Mouse (Mus musculus): Measurements from ENCODE around the gene Selenon. TPM values are rescaled to one million over a fixed set of nuclear protein-coding genes. Genes with fewer than 3 reads are reported as not detected.

Selenon gene
- total RNA-seq, 2 experiments from 2014 or later: 19.6 to 21.2 TPM

GRCm38 (mm10) chr4:134555956-134556580, 4.1 kb upstream of the Selenon start:
- no peak for DNase-seq (ENCODE audit: low spot score in 2 of 2)
- intact Hi-C loops (cut with DNase I): no loop called here

GRCm38 (mm10) chr4:134553631-134554030, 1.7 kb upstream of the Selenon start:
- no peak for DNase-seq (ENCODE audit: low spot score in 2 of 2)
- intact Hi-C loops (cut with DNase I): loop anchor here (2.0 kb wide), 1 partner anchor 143 kb away; no protein-coding TSS in a partner anchor

GRCm38 (mm10) chr4:134549899-134550298, 2.1 kb downstream of the Selenon start:
- intact Hi-C loops (cut with DNase I): no loop called here
- DNase-seq (ENCODE audit: low spot score in 2 of 2): no peak

GRCm38 (mm10) chr4:134548169-134548938, 3.6 kb downstream of the Selenon start:
- no peak for DNase-seq (ENCODE audit: low spot score in 2 of 2)
- intact Hi-C loops (cut with DNase I): no loop called here

- no peak for DNase-seq (ENCODE audit: low spot score in 2 of 2)
- intact Hi-C loops (cut with DNase I): loop anchor here (1.0 kb wide), 1 partner anchor 245 kb away; no protein-coding TSS in a partner anchor
Observed at GRCm38 (mm10) chr4:134546814-134547705, 4.9 kb downstream of the Selenon start.

GRCm38 (mm10) chr4:134543261-134543660, 8.7 kb downstream of the Selenon start:
- peak; percentile 86 to 91 for DNase-seq (ENCODE audit: low spot score in 2 of 2)
- intact Hi-C loops (cut with DNase I): loop anchor here (2.0 kb wide), 2 partner anchors 170 to 256 kb away; no protein-coding TSS in a partner anchor

GRCm38 (mm10) chr4:134542726-134543125, 9.2 kb downstream of the Selenon start:
- DNase-seq (ENCODE audit: low spot score in 2 of 2): no peak
- intact Hi-C loops (cut with DNase I): loop anchor here (2.0 kb wide), 2 partner anchors 170 to 256 kb away; no protein-coding TSS in a partner anchor

GRCm38 (mm10) chr4:134538997-134539580, 12.9 kb downstream of the Selenon start:
- intact Hi-C loops (cut with DNase I): no loop called here
- no peak for DNase-seq (ENCODE audit: low spot score in 2 of 2)

- intact Hi-C loops (cut with DNase I): loop anchor here (2.0 kb wide), 1 partner anchor 19 kb away; no protein-coding TSS in a partner anchor
- DNase-seq (ENCODE audit: low spot score in 2 of 2): peak; percentile 47 to 59
Observed at GRCm38 (mm10) chr4:134535787-134536151, 16.2 kb downstream of the Selenon start.

- intact Hi-C loops (cut with DNase I): loop anchor here (2.0 kb wide), 1 partner anchor 18 kb away; no protein-coding TSS in a partner anchor
- peak; percentile 96 to 97 for DNase-seq (ENCODE audit: low spot score in 2 of 2)
Observed at GRCm38 (mm10) chr4:134534932-134535786, 16.8 kb downstream of the Selenon start, which contains the start of gene Mtfr1l. Gene Mtfr1l (minus strand): TSS chr4:134535387.

GRCm38 (mm10) chr4:134534124-134534886, 17.7 kb downstream of the Selenon start:
- DNase-seq (ENCODE audit: low spot score in 2 of 2): peak; percentile 41 to 57
- intact Hi-C loops (cut with DNase I): loop anchor here (2.0 kb wide), 1 partner anchor 18 kb away; no protein-coding TSS in a partner anchor

- intact Hi-C loops (cut with DNase I): no loop called here
- DNase-seq (ENCODE audit: low spot score in 2 of 2): no peak
Observed at GRCm38 (mm10) chr4:134533421-134533820, 18.5 kb downstream of the Selenon start.

GRCm38 (mm10) chr4:134532928-134533327, 19.0 kb downstream of the Selenon start:
- no peak for DNase-seq (ENCODE audit: low spot score in 2 of 2)
- intact Hi-C loops (cut with DNase I): no loop called here

- intact Hi-C loops (cut with DNase I): no loop called here
- no peak for DNase-seq (ENCODE audit: low spot score in 2 of 2)
Observed at GRCm38 (mm10) chr4:134526220-134526619, 25.7 kb downstream of the Selenon start.

- intact Hi-C loops (cut with DNase I): no loop called here
- no peak for DNase-seq (ENCODE audit: low spot score in 2 of 2)
Observed at GRCm38 (mm10) chr4:134525806-134526205, 26.2 kb downstream of the Selenon start.

GRCm38 (mm10) chr4:134523447-134523846, 28.5 kb downstream of the Selenon start:
- no peak for DNase-seq (ENCODE audit: low spot score in 2 of 2)
- intact Hi-C loops (cut with DNase I): no loop called here

GRCm38 (mm10) chr4:134519281-134519680, 32.7 kb downstream of the Selenon start:
- no peak for DNase-seq (ENCODE audit: low spot score in 2 of 2)
- intact Hi-C loops (cut with DNase I): no loop called here

GRCm38 (mm10) chr4:134518541-134518940, 33.4 kb downstream of the Selenon start:
- DNase-seq (ENCODE audit: low spot score in 2 of 2): no peak
- intact Hi-C loops (cut with DNase I): no loop called here
